Mouse (Mus musculus): ENCODE measurements around the gene Slc2a9. TPM values are rescaled to one million over a fixed set of nuclear protein-coding genes. Genes with fewer than 3 reads are reported as not detected.

Gene Slc2a9
- polyA plus RNA-seq, 1 experiment from 2014 or later, result 0.48 TPM

GRCm38 (mm10) chr5:38512991-38513390 is 10.0 kb upstream of the Slc2a9 start:
- ATAC-seq (no peak), DNase-seq (ENCODE audit: low spot score) (no peak)
- Histone ChIP-seq H3K36me3 (ENCODE audit: control insufficient read depth, insufficient read depth, low read length) (no peaks in the 10 kb centered on the region), H3K4me2 (ENCODE audit: low read length) (no peak overlapping the region), H3K4me1 (ENCODE audit: control insufficient read depth, insufficient read depth, low read length) (no peaks in the 10 kb centered on the region), H3K4me3 (ENCODE audit: low read depth, low read length) (no peak overlapping the region), H3K9me3 (replicated peaks; ENCODE audit: control insufficient read depth, low read length) (no peaks in the 10 kb centered on the region), H3K9ac (ENCODE audit: low read length) (no peak overlapping the region), H3K27me3 (replicated peaks; ENCODE audit: control insufficient read depth, insufficient read depth, low read length) (no peaks in the 10 kb centered on the region), H3K27ac (ENCODE audit: low read depth, low read length) (no peak overlapping the region)
- 40% methylated on average over 2 of the region's 2 CpGs for WGBS

- no peaks in the 10 kb centered on the region for H3K27me3 ChIP-seq (replicated peaks; ENCODE audit: control insufficient read depth, insufficient read depth, low read length)
- H3K9ac ChIP-seq (ENCODE audit: low read length), result no peak overlapping the region
- H3K4me1 ChIP-seq (ENCODE audit: control insufficient read depth, insufficient read depth, low read length), result no peaks in the 10 kb centered on the region
- H3K4me3 ChIP-seq (ENCODE audit: low read depth, low read length), result no peak overlapping the region
- no peak overlapping the region for H3K4me2 ChIP-seq (ENCODE audit: low read length)
- no peaks in the 10 kb centered on the region for H3K9me3 ChIP-seq (replicated peaks; ENCODE audit: control insufficient read depth, low read length)
- no peak for ATAC-seq
- no peak for DNase-seq (ENCODE audit: low spot score)
- no peaks in the 10 kb centered on the region for H3K36me3 ChIP-seq (ENCODE audit: control insufficient read depth, insufficient read depth, low read length)
- no peak overlapping the region for H3K27ac ChIP-seq (ENCODE audit: low read depth, low read length)
- 81% methylated on average over 4 of the region's 4 CpGs for WGBS
Measured at GRCm38 (mm10) chr5:38509568-38509967, 6.6 kb upstream of the Slc2a9 start.

GRCm38 (mm10) chr5:38505435-38505765 is 2.5 kb upstream of the Slc2a9 start:
- H3K27ac ChIP-seq (ENCODE audit: low read depth, low read length), result no peak overlapping the region
- no peak overlapping the region for H3K4me3 ChIP-seq (ENCODE audit: low read depth, low read length)
- H3K4me2 ChIP-seq (ENCODE audit: low read length), result no peak overlapping the region
- no peaks in the 10 kb centered on the region for H3K27me3 ChIP-seq (replicated peaks; ENCODE audit: control insufficient read depth, insufficient read depth, low read length)
- H3K36me3 ChIP-seq (ENCODE audit: control insufficient read depth, insufficient read depth, low read length), result no peaks in the 10 kb centered on the region
- no peaks in the 10 kb centered on the region for H3K9me3 ChIP-seq (replicated peaks; ENCODE audit: control insufficient read depth, low read length)
- DNase-seq (ENCODE audit: low spot score) (no peak), ATAC-seq (no peak)
- no peak overlapping the region for H3K9ac ChIP-seq (ENCODE audit: low read length)
- no peaks in the 10 kb centered on the region for H3K4me1 ChIP-seq (ENCODE audit: control insufficient read depth, insufficient read depth, low read length)
- WGBS, result 92% methylated on average over 3 of the region's 3 CpGs

DNA sequence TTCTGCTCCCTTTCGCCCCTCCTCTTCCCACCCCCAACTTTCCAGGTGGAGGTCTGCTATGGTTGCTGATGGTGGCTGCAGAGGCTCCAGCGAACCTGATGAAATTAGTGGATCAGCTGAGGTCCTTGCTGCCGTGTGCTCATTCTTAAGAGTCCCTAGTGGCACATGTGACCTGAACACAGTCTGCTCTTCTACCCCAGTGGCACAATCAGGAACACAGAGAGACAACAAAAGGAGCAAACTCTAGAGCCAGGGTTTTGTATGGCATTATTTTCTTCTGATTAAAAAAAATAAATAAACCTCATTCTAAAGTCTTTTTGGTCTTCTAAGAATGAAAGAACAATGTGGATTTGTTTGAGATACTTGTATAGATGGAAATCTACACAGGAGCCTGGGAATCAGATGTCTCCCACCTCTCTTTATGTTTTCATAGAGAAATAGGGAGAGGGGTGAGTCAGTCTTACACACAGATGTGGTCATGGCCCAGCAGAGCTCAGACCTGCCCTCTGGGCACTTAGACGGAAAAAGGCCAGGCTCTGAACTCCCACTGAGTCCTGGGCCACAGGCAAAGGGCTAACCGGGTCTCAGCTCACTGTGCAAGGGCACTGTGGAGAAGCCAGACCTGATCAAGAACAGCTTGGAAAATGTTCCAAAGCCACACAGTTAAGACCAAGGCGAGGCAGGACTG is 1.9 kb upstream of the Slc2a9 start:
- Histone ChIP-seq H3K36me3 (ENCODE audit: control insufficient read depth, insufficient read depth, low read length) (no peaks in the 10 kb centered on the region), H3K4me3 (ENCODE audit: low read depth, low read length) (no peak overlapping the region), H3K4me1 (ENCODE audit: control insufficient read depth, insufficient read depth, low read length) (no peaks in the 10 kb centered on the region), H3K27ac (ENCODE audit: low read depth, low read length) (no peak overlapping the region), H3K9ac (ENCODE audit: low read length) (no peak overlapping the region), H3K27me3 (replicated peaks; ENCODE audit: control insufficient read depth, insufficient read depth, low read length) (no peaks in the 10 kb centered on the region), H3K4me2 (ENCODE audit: low read length) (no peak overlapping the region), H3K9me3 (replicated peaks; ENCODE audit: control insufficient read depth, low read length) (no peaks in the 10 kb centered on the region)
- DNase-seq (ENCODE audit: low spot score), result no peak
- no peak for ATAC-seq
- 68% methylated on average over 6 of the region's 6 CpGs for WGBS

GRCm38 (mm10) chr5:38504116-38504515 is 1.2 kb upstream of the Slc2a9 start:
- no peak for DNase-seq (ENCODE audit: low spot score)
- 86% methylated on average over 1 of the region's 1 CpGs for WGBS

GRCm38 (mm10) chr5:38500043-38500442 is 2.9 kb downstream of the Slc2a9 start:
- Histone ChIP-seq H3K27me3 (replicated peaks; ENCODE audit: control insufficient read depth, insufficient read depth, low read length) (no peaks in the 10 kb centered on the region), H3K9me3 (replicated peaks; ENCODE audit: control insufficient read depth, low read length) (no peaks in the 10 kb centered on the region), H3K36me3 (ENCODE audit: control insufficient read depth, insufficient read depth, low read length) (no peaks in the 10 kb centered on the region), H3K4me2 (ENCODE audit: low read length) (no peak overlapping the region), H3K9ac (ENCODE audit: low read length) (no peak overlapping the region), H3K4me3 (ENCODE audit: low read depth, low read length) (no peak overlapping the region), H3K4me1 (ENCODE audit: control insufficient read depth, insufficient read depth, low read length) (no peaks in the 10 kb centered on the region), H3K27ac (ENCODE audit: low read depth, low read length) (no peak overlapping the region)
- ATAC-seq (no peak), DNase-seq (ENCODE audit: low spot score) (no peak)
- WGBS, result 93% methylated on average over 8 of the region's 8 CpGs

More at GRCm38 (mm10) chr5:38504116-38504515, 1.2 kb upstream of the Slc2a9 start:
- no peak for ATAC-seq
- no peaks in the 10 kb centered on the region for H3K27me3 ChIP-seq (replicated peaks; ENCODE audit: control insufficient read depth, insufficient read depth, low read length)
- H3K4me3 ChIP-seq (ENCODE audit: low read depth, low read length), result no peak overlapping the region
- no peak overlapping the region for H3K9ac ChIP-seq (ENCODE audit: low read length)
- H3K27ac ChIP-seq (ENCODE audit: low read depth, low read length), result no peak overlapping the region
- H3K4me2 ChIP-seq (ENCODE audit: low read length), result no peak overlapping the region
- H3K9me3 ChIP-seq (replicated peaks; ENCODE audit: control insufficient read depth, low read length), result no peaks in the 10 kb centered on the region
- no peaks in the 10 kb centered on the region for H3K4me1 ChIP-seq (ENCODE audit: control insufficient read depth, insufficient read depth, low read length)
- H3K36me3 ChIP-seq (ENCODE audit: control insufficient read depth, insufficient read depth, low read length), result no peaks in the 10 kb centered on the region

GRCm38 (mm10) chr5:38499316-38499811 is 3.6 kb downstream of the Slc2a9 start:
- no peak for ATAC-seq
- Histone ChIP-seq H3K27me3 (replicated peaks; ENCODE audit: control insufficient read depth, insufficient read depth, low read length) (no peaks in the 10 kb centered on the region), H3K27ac (ENCODE audit: low read depth, low read length) (no peak overlapping the region), H3K4me3 (ENCODE audit: low read depth, low read length) (no peak overlapping the region), H3K9me3 (replicated peaks; ENCODE audit: control insufficient read depth, low read length) (no peaks in the 10 kb centered on the region), H3K9ac (ENCODE audit: low read length) (no peak overlapping the region), H3K4me1 (ENCODE audit: control insufficient read depth, insufficient read depth, low read length) (no peaks in the 10 kb centered on the region), H3K4me2 (ENCODE audit: low read length) (no peak overlapping the region), H3K36me3 (ENCODE audit: control insufficient read depth, insufficient read depth, low read length) (no peaks in the 10 kb centered on the region)
- DNase-seq (ENCODE audit: low spot score), result no peak
- WGBS, result 78% methylated on average over 7 of the region's 7 CpGs

DNA sequence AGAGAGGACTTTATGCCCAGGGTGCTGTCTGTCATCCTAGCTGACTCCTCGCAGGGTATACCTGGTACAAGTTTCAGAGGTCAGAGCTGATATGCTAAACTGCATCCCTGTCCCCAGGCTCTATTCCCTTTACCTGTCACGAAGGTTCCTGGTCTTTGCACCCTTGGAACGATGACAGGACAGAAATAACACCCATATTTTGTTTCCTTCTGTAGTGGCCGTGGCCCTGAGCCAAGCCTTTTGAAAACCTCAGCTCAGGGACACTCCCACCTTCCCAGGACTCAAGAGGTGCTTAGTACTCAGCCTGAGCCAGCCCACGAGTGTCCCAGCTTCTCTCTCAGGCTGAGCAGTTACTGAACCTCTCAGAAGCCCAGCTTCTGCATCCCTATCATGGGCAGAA is 4.5 kb downstream of the Slc2a9 start:
- Histone ChIP-seq H3K27ac (ENCODE audit: low read depth, low read length) (no peak overlapping the region), H3K9ac (ENCODE audit: low read length) (no peak overlapping the region)
- WGBS, result 63% methylated on average over 5 of the region's 5 CpGs

GRCm38 (mm10) chr5:38496491-38497057 is 6.4 kb downstream of the Slc2a9 start:
- Histone ChIP-seq H3K4me1 (ENCODE audit: control insufficient read depth, insufficient read depth, low read length) (no peaks in the 10 kb centered on the region), H3K9ac (ENCODE audit: low read length) (no peak overlapping the region), H3K9me3 (replicated peaks; ENCODE audit: control insufficient read depth, low read length) (no peaks in the 10 kb centered on the region), H3K27me3 (replicated peaks; ENCODE audit: control insufficient read depth, insufficient read depth, low read length) (no peaks in the 10 kb centered on the region), H3K36me3 (ENCODE audit: control insufficient read depth, insufficient read depth, low read length) (no peaks in the 10 kb centered on the region), H3K4me3 (ENCODE audit: low read depth, low read length) (no peak overlapping the region), H3K4me2 (ENCODE audit: low read length) (no peak overlapping the region), H3K27ac (ENCODE audit: low read depth, low read length) (no peak overlapping the region)
- DNase-seq (ENCODE audit: low spot score), result no peak
- ATAC-seq, result no peak
- 84% methylated on average over 8 of the region's 8 CpGs for WGBS

More for the DNA sequence above, 4.5 kb downstream of the Slc2a9 start:
- Histone ChIP-seq H3K36me3 (ENCODE audit: control insufficient read depth, insufficient read depth, low read length) (no peaks in the 10 kb centered on the region), H3K27me3 (replicated peaks; ENCODE audit: control insufficient read depth, insufficient read depth, low read length) (no peaks in the 10 kb centered on the region), H3K4me1 (ENCODE audit: control insufficient read depth, insufficient read depth, low read length) (no peaks in the 10 kb centered on the region), H3K9me3 (replicated peaks; ENCODE audit: control insufficient read depth, low read length) (no peaks in the 10 kb centered on the region), H3K4me3 (ENCODE audit: low read depth, low read length) (no peak overlapping the region), H3K4me2 (ENCODE audit: low read length) (no peak overlapping the region)
- DNase-seq (ENCODE audit: low spot score) (no peak), ATAC-seq (no peak)

Data from forebrain, embryonic 14.5 days (tissue).